Mouse (Mus musculus): ENCODE measurements around the gene Sp1. TPM values are rescaled to one million over a fixed set of nuclear protein-coding genes. Genes with fewer than 3 reads are reported as not detected.
A peak's percentile ranks its signal among the peaks of the same experiment; 100 is the strongest.

Sp1 gene
- polyA plus RNA-seq, 1 experiment from 2014 or later = 5.0 TPM

- WGBS = 0% methylated on average over 10 of the region's 10 CpGs
- peak; percentile 1; the same call in 1 of the 2 replicates for ATAC-seq (replicated peaks; ENCODE audit: extremely low read depth, insufficient read depth, low FRiP score)
These were observed 65.3 kb downstream of the Sp1 start for GRCm38 (mm10) chr15:102471295-102471645.

DNA sequence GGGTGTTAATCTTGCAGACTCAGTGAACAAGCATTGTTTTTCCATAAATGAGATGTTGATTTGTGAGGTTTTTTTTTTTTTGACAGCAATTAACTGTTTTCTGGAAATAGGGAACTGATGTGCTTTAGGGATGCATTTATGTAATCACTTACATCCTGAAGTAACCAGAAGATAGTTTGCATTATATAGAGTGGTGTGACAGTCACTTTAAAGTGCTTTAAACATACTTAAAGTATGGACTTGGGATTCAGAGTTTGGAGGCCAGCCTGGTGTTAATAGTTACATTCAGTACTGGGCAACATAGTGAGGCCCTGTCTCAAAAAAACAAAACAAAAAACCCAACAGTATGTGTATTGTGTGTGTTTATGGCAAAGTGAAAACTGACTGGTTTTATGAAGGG is 65.8 kb downstream of the Sp1 start:
- Histone ChIP-seq H3K4me1 (ENCODE audit: control insufficient read depth, insufficient read depth, low read length) (peaks cover 10% of the 10 kb centered on the region), H3K9me3 (replicated peaks; ENCODE audit: control insufficient read depth, low read length) (no peaks in the 10 kb centered on the region), H3K4me2 (ENCODE audit: low read depth, low read length) (peak overlapping the region; percentile 81), H3K9ac (ENCODE audit: low read length) (peak overlapping the region; percentile 98), H3K27me3 (ENCODE audit: control insufficient read depth, insufficient read depth, low read length) (no peaks in the 10 kb centered on the region), H3K4me3 (ENCODE audit: low read length) (peak overlapping the region; percentile 95), H3K36me3 (ENCODE audit: control insufficient read depth, insufficient read depth) (peaks cover 27% of the 10 kb centered on the region), H3K27ac (ENCODE audit: low read length) (no peak overlapping the region)
- no peak for ATAC-seq (replicated peaks; ENCODE audit: extremely low read depth, insufficient read depth, low FRiP score)

More at GRCm38 (mm10) chr15:102471295-102471645, 65.3 kb downstream of the Sp1 start:
- Histone ChIP-seq H3K9me3 (replicated peaks; ENCODE audit: control insufficient read depth, low read length) (no peaks in the 10 kb centered on the region), H3K27ac (ENCODE audit: low read length) (peak overlapping the region; percentile 99), H3K36me3 (ENCODE audit: control insufficient read depth, insufficient read depth) (peaks cover 24% of the 10 kb centered on the region), H3K9ac (ENCODE audit: low read length) (peak overlapping the region; percentile 98), H3K4me1 (ENCODE audit: control insufficient read depth, insufficient read depth, low read length) (peaks cover 10% of the 10 kb centered on the region), H3K4me2 (ENCODE audit: low read depth, low read length) (peak overlapping the region; percentile 81), H3K4me3 (ENCODE audit: low read length) (peak overlapping the region; percentile 95), H3K27me3 (ENCODE audit: control insufficient read depth, insufficient read depth, low read length) (no peaks in the 10 kb centered on the region)

- Histone ChIP-seq H3K4me2 (ENCODE audit: low read depth, low read length) (no peak overlapping the region; the same call in 1 of the 2 replicates), H3K27me3 (ENCODE audit: control insufficient read depth, insufficient read depth, low read length) (no peaks in the 10 kb centered on the region), H3K9me3 (replicated peaks; ENCODE audit: control insufficient read depth, low read length) (no peaks in the 10 kb centered on the region), H3K36me3 (ENCODE audit: control insufficient read depth, insufficient read depth) (peaks cover 38% of the 10 kb centered on the region), H3K9ac (ENCODE audit: low read length) (no peak overlapping the region), H3K27ac (ENCODE audit: low read length) (no peak overlapping the region), H3K4me1 (ENCODE audit: control insufficient read depth, insufficient read depth, low read length) (peaks cover 10% of the 10 kb centered on the region), H3K4me3 (ENCODE audit: low read length) (no peak overlapping the region)
- 48% methylated on average over 2 of the region's 2 CpGs for WGBS
- no peak for ATAC-seq (replicated peaks; ENCODE audit: extremely low read depth, insufficient read depth, low FRiP score)
These were observed 67.3 kb downstream of the Sp1 start for GRCm38 (mm10) chr15:102473246-102473645.

DNA sequence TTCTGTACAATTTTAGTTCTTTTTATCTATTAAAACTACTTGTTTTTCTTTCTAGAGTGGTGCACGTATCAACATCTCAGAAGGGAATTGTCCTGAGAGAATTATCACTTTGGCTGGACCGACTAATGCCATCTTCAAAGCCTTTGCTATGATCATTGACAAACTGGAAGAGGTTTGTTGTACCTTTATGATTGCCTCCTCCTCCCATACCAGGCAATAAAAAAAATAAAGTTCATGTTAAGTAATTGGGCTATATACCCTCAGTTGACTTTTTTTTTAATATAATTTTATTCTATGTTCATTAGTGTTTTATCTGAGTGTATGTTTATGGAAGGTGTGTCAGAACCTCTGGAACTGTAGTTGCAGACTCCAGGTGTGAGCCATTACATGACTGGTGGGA is 68.6 kb downstream of the Sp1 start:
- no peak for ATAC-seq (replicated peaks; ENCODE audit: extremely low read depth, insufficient read depth, low FRiP score)
- Histone ChIP-seq H3K9me3 (replicated peaks; ENCODE audit: control insufficient read depth, low read length) (no peaks in the 10 kb centered on the region), H3K4me3 (ENCODE audit: low read length) (no peak overlapping the region), H3K4me2 (ENCODE audit: low read depth, low read length) (no peak overlapping the region), H3K27me3 (ENCODE audit: control insufficient read depth, insufficient read depth, low read length) (no peaks in the 10 kb centered on the region), H3K9ac (ENCODE audit: low read length) (no peak overlapping the region), H3K4me1 (ENCODE audit: control insufficient read depth, insufficient read depth, low read length) (peaks cover 10% of the 10 kb centered on the region), H3K36me3 (ENCODE audit: control insufficient read depth, insufficient read depth) (peaks cover 43% of the 10 kb centered on the region), H3K27ac (ENCODE audit: low read length) (no peak overlapping the region)
- WGBS = 91% methylated on average over 2 of the region's 2 CpGs

GRCm38 (mm10) chr15:102483136-102483535 is 77.2 kb downstream of the Sp1 start:
- H3K4me3 ChIP-seq (ENCODE audit: low read length) = peak overlapping the region; percentile 14; the same call in 1 of the 2 replicates
- peak; percentile 75 for ATAC-seq (replicated peaks; ENCODE audit: extremely low read depth, insufficient read depth, low FRiP score)
- H3K4me1 ChIP-seq (ENCODE audit: control insufficient read depth, insufficient read depth, low read length) = peaks cover 11% of the 10 kb centered on the region
- no peak overlapping the region for H3K9ac ChIP-seq (ENCODE audit: low read length)
- H3K36me3 ChIP-seq (ENCODE audit: control insufficient read depth, insufficient read depth) = peaks cover 56% of the 10 kb centered on the region
- H3K27ac ChIP-seq (ENCODE audit: low read length) = peak overlapping the region; percentile 63
- WGBS = 64% methylated on average over 3 of the region's 3 CpGs
- H3K9me3 ChIP-seq (replicated peaks; ENCODE audit: control insufficient read depth, low read length) = no peaks in the 10 kb centered on the region
- peak overlapping the region; percentile 28; the same call in 1 of the 2 replicates for H3K4me2 ChIP-seq (ENCODE audit: low read depth, low read length)
- H3K27me3 ChIP-seq (ENCODE audit: control insufficient read depth, insufficient read depth, low read length) = no peaks in the 10 kb centered on the region

- H3K9me3 ChIP-seq (replicated peaks; ENCODE audit: control insufficient read depth, low read length) = no peaks in the 10 kb centered on the region
- 83% methylated on average over 12 of the region's 12 CpGs for WGBS
- H3K4me3 ChIP-seq (ENCODE audit: low read length) = no peak overlapping the region
- no peak overlapping the region for H3K4me2 ChIP-seq (ENCODE audit: low read depth, low read length)
- peaks cover 56% of the 10 kb centered on the region for H3K36me3 ChIP-seq (ENCODE audit: control insufficient read depth, insufficient read depth)
- no peak overlapping the region for H3K27ac ChIP-seq (ENCODE audit: low read length)
- peaks cover 11% of the 10 kb centered on the region for H3K4me1 ChIP-seq (ENCODE audit: control insufficient read depth, insufficient read depth, low read length)
- ATAC-seq (replicated peaks; ENCODE audit: extremely low read depth, insufficient read depth, low FRiP score) = no peak
- no peak overlapping the region for H3K9ac ChIP-seq (ENCODE audit: low read length)
- H3K27me3 ChIP-seq (ENCODE audit: control insufficient read depth, insufficient read depth, low read length) = no peaks in the 10 kb centered on the region
These were observed 79.9 kb downstream of the Sp1 start for GRCm38 (mm10) chr15:102485853-102486252.

Other genes with a start within 250 kb of the Sp1 start
- 30.2 and 33.2 TPM in 2 replicates for gene Zfp740, start 202.9 kb upstream of the Sp1 start, polyA plus RNA-seq (2015; fragmentation: Nextera tagmentation; extraction: Ambion mirVana)
- 38.3 and 43.7 TPM in 2 replicates for gene Csad, start 201.4 kb upstream of the Sp1 start, polyA plus RNA-seq (2015; fragmentation: Nextera tagmentation; extraction: Ambion mirVana)
- 3.9 and 6.9 TPM in 2 replicates for gene Itgb7, start 174.2 kb upstream of the Sp1 start, polyA plus RNA-seq (2015; fragmentation: Nextera tagmentation; extraction: Ambion mirVana)
- 8.9 and 11.8 TPM in 2 replicates for gene Rarg, start 148.6 kb upstream of the Sp1 start, polyA plus RNA-seq (2015; fragmentation: Nextera tagmentation; extraction: Ambion mirVana)
- gene Gm9918, start 135.6 kb upstream of the Sp1 start, polyA plus RNA-seq (2015; fragmentation: Nextera tagmentation; extraction: Ambion mirVana) = 0.11 and 0.12 TPM in 2 replicates
- 43.8 and 49.4 TPM in 2 replicates for gene Mfsd5, start 126.7 kb upstream of the Sp1 start, polyA plus RNA-seq (2015; fragmentation: Nextera tagmentation; extraction: Ambion mirVana)
- gene Espl1, start 109.9 kb upstream of the Sp1 start, polyA plus RNA-seq (2015; fragmentation: Nextera tagmentation; extraction: Ambion mirVana) = 18.2 and 21.1 TPM in 2 replicates
- 274 and 277 TPM in 2 replicates for gene Pfdn5, start 80.0 kb upstream of the Sp1 start, polyA plus RNA-seq (2015; fragmentation: Nextera tagmentation; extraction: Ambion mirVana)
- 56.6 and 67.9 TPM in 2 replicates for gene Myg1, start 74.4 kb upstream of the Sp1 start, polyA plus RNA-seq (2015; fragmentation: Nextera tagmentation; extraction: Ambion mirVana)
- gene Aaas, start 55.4 kb upstream of the Sp1 start, polyA plus RNA-seq (2015; fragmentation: Nextera tagmentation; extraction: Ambion mirVana) = 49.3 and 55.6 TPM in 2 replicates
- gene Sp7, start 39.0 kb upstream of the Sp1 start, polyA plus RNA-seq (2015; fragmentation: Nextera tagmentation; extraction: Ambion mirVana) = 0.11 and 0.20 TPM in 2 replicates
- 6.6 and 7.6 TPM in 2 replicates for gene Amhr2, start 39.2 kb downstream of the Sp1 start, polyA plus RNA-seq (2015; fragmentation: Nextera tagmentation; extraction: Ambion mirVana)
- gene Prr13, start 52.9 kb downstream of the Sp1 start, polyA plus RNA-seq (2015; fragmentation: Nextera tagmentation; extraction: Ambion mirVana) = 86.7 and 92.2 TPM in 2 replicates
- gene Pcbp2, start 64.4 kb downstream of the Sp1 start, polyA plus RNA-seq (2015; fragmentation: Nextera tagmentation; extraction: Ambion mirVana) = 136 and 140 TPM in 2 replicates
- gene Gm10337, start 97.6 kb downstream of the Sp1 start, polyA plus RNA-seq (2015; fragmentation: Nextera tagmentation; extraction: Ambion mirVana) = 4.1 TPM in 1 of 2 replicates, not detected in the other
- gene Map3k12, start 110.9 kb downstream of the Sp1 start, polyA plus RNA-seq (2015; fragmentation: Nextera tagmentation; extraction: Ambion mirVana) = 10.3 and 11.3 TPM in 2 replicates
- 88.1 and 95.1 TPM in 2 replicates for gene Tarbp2, start 112.0 kb downstream of the Sp1 start, polyA plus RNA-seq (2015; fragmentation: Nextera tagmentation; extraction: Ambion mirVana)
- gene Npff, start 118.8 kb downstream of the Sp1 start, polyA plus RNA-seq (2015; fragmentation: Nextera tagmentation; extraction: Ambion mirVana) = 2.1 and 2.6 TPM in 2 replicates
- gene Gm28047, start 218.9 kb downstream of the Sp1 start, polyA plus RNA-seq (2015; fragmentation: Nextera tagmentation; extraction: Ambion mirVana) = not detected in 2 replicates
- 27.7 and 31.3 TPM in 2 replicates for gene Atf7, start 219.3 kb downstream of the Sp1 start, polyA plus RNA-seq (2015; fragmentation: Nextera tagmentation; extraction: Ambion mirVana)

Data from heart, embryonic 16.5 days (tissue).